Mouse (Mus musculus) c-Kit-positive CD71-positive TER-119-positive erythroid progenitor cells, embryonic 14.5 days (primary cell): ENCODE results near the gene Ryk.
A peak's percentile ranks its signal among the peaks of the same experiment; 100 is the strongest.

ENCODE experiments used
- DNase-seq: peaks from one replicate; pipeline ENCODE4 v3.0.0-alpha.2; 2013; ENCODE audit warnings: low spot score

The Ryk gene

GRCm38 (mm10) chr9:102834742-102835591 lies at the start of gene Ryk:
Gene Ryk (plus strand): TSS chr9:102834917.
- DNase-seq = peak; percentile 70

- DNase-seq = no peak
Measured at GRCm38 (mm10) chr9:102789491-102789890, 45.2 kb upstream of the Ryk start.

- no peak for DNase-seq
Measured at GRCm38 (mm10) chr9:102791845-102792244, 42.9 kb upstream of the Ryk start.

- DNase-seq = no peak
Measured at GRCm38 (mm10) chr9:102792836-102793235, 41.9 kb upstream of the Ryk start.

GRCm38 (mm10) chr9:102793286-102793809 lies 41.4 kb upstream of the Ryk start:
- no peak for DNase-seq

- no peak for DNase-seq
Measured at GRCm38 (mm10) chr9:102798406-102798805, 36.3 kb upstream of the Ryk start.

GRCm38 (mm10) chr9:102806056-102806573 lies 28.6 kb upstream of the Ryk start:
- no peak for DNase-seq

GRCm38 (mm10) chr9:102811192-102811591 lies 23.5 kb upstream of the Ryk start:
- DNase-seq = no peak

- DNase-seq = no peak
Measured at GRCm38 (mm10) chr9:102818228-102818627, 16.5 kb upstream of the Ryk start.

- no peak for DNase-seq
Measured at GRCm38 (mm10) chr9:102828604-102829003, 6.1 kb upstream of the Ryk start.

GRCm38 (mm10) chr9:102831541-102831940 lies 3.2 kb upstream of the Ryk start:
- DNase-seq = no peak

- no peak for DNase-seq
Measured at GRCm38 (mm10) chr9:102834414-102834741, 339 bp upstream of the Ryk start.

- no peak for DNase-seq
Measured at GRCm38 (mm10) chr9:102836279-102836678, 1.6 kb downstream of the Ryk start.

GRCm38 (mm10) chr9:102840792-102841778 lies 6.4 kb downstream of the Ryk start:
- DNase-seq = no peak

- DNase-seq = no peak
Measured at GRCm38 (mm10) chr9:102841832-102842231, 7.1 kb downstream of the Ryk start.

GRCm38 (mm10) chr9:102842498-102842897 lies 7.8 kb downstream of the Ryk start:
- no peak for DNase-seq

- DNase-seq = no peak
Measured at GRCm38 (mm10) chr9:102843577-102843976, 8.9 kb downstream of the Ryk start.

- no peak for DNase-seq
Measured at GRCm38 (mm10) chr9:102845851-102846250, 11.1 kb downstream of the Ryk start.

GRCm38 (mm10) chr9:102846348-102846747 lies 11.6 kb downstream of the Ryk start:
- no peak for DNase-seq

GRCm38 (mm10) chr9:102852076-102853022 lies 17.6 kb downstream of the Ryk start:
- DNase-seq = no peak

- DNase-seq = no peak
Measured at GRCm38 (mm10) chr9:102857856-102858255, 23.1 kb downstream of the Ryk start.
